In the genomic region with DNA sequence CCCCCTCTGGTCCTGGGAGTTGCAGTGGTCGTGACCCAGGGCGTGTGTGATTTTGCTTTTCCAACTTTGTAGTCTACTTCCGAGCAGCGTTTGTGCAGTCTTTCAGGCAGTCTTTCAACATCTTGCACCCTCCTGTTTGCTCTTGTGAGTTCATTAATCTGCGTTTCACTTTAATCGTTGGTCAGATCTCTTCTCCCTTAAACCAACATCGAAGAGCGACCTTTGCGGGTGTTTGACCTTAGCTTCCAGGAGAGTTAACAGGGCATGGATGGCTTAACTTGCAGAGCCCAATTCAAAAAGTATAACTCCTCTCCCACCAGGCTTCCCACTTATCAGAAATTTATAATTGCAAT, we compare ENCODE assay signal across 8 mouse cellular contexts. TPM values are rescaled to one million over a fixed set of nuclear protein-coding genes. Genes with fewer than 3 reads are reported as not detected.
DNase-seq lines count a peak whose midpoint lies in the region; ATAC-seq and TF ChIP-seq lines count a peak whose summit lies in the region.

No protein-coding gene starts in this region.

- no peak for DNase-seq in gastrocnemius, adult 2 months
- DNase-seq in gastrocnemius, postnatal 4 days (ENCODE audit: low spot score in 2 of 2): no peak
- no peak for DNase-seq in testis, postnatal 10 days (ENCODE audit: low spot score)
- DNase-seq in adrenal gland, postnatal 36 days: no peak
- DNase-seq in retina, embryonic 14.5 days (ENCODE audit: low spot score): no peak
- no peak for DNase-seq in left cerebral cortex, postnatal 25 days (ENCODE audit: low spot score in 2 of 2)

- H3K4me1 ChIP-seq in testis, adult 2 months (ENCODE audit: control insufficient read depth, insufficient read depth, low read length): peaks cover 3% of the 10 kb centered on the region
- peaks cover 11% of the 10 kb centered on the region; the same call in 1 of the 2 replicates for H3K4me1 ChIP-seq in liver, embryonic 12.5 days

- peak overlapping the region; percentile 91 for H3K4me3 ChIP-seq in gastrocnemius, adult 2 months
- peak overlapping the region; percentile 88 for H3K4me3 ChIP-seq in testis, adult 2 months (ENCODE audit: control insufficient read depth, low read depth, low read length)
- peak overlapping the region; percentile 71 for H3K4me3 ChIP-seq in liver, embryonic 12.5 days

- H3K9me3 ChIP-seq in liver, embryonic 12.5 days (replicated peaks): no peaks in the 10 kb centered on the region

- H3K27ac ChIP-seq in gastrocnemius, adult 2 months: peak overlapping the region; percentile 100
- H3K27ac ChIP-seq in testis, adult 2 months (ENCODE audit: control insufficient read depth, insufficient read depth, low read depth, low read length): peak overlapping the region; percentile 37
- peak overlapping the region; percentile 80 for H3K27ac ChIP-seq in liver, embryonic 12.5 days

- H3K27me3 ChIP-seq in testis, adult 2 months (ENCODE audit: control insufficient read depth, insufficient read depth, low read length): no peaks in the 10 kb centered on the region
- no peaks in the 10 kb centered on the region for H3K27me3 ChIP-seq in liver, embryonic 12.5 days (replicated peaks)

- TF ChIP-seq CTCF in gastrocnemius, adult 2 months (IDR thresholded peaks at IDR 0.05): no peak
- no peak for TF ChIP-seq CTCF in testis, adult 2 months (IDR thresholded peaks at IDR 0.05; ENCODE audit: control insufficient read depth, insufficient read depth, insufficient replicate concordance, low read depth, low read length)

- H3K36me3 ChIP-seq in testis, adult 2 months (ENCODE audit: control insufficient read depth, insufficient read depth, low read length): no peaks in the 10 kb centered on the region
- no peaks in the 10 kb centered on the region for H3K36me3 ChIP-seq in liver, embryonic 12.5 days

- WGBS in liver, embryonic 12.5 days (ENCODE audit: insufficient replicate concordance): 0% methylated on average over 9 of the region's 9 CpGs

- H3K9ac ChIP-seq in liver, embryonic 12.5 days: peak overlapping the region; percentile 79

- ATAC-seq in liver, embryonic 12.5 days: peak; percentile 8; the same call in 1 of the 2 replicates

- intact Hi-C loops in gastrocnemius, adult 2 months (cut with DNase I): loop anchor here (1.0 kb wide), 1 partner anchor 38 kb away; no protein-coding TSS in a partner anchor
- intact Hi-C loops in left cerebral cortex, postnatal 25 days (cut with DNase I): loop anchor here (5.0 to 10.0 kb wide), 2 partner anchors 137 to 250 kb away; no protein-coding TSS in a partner anchor

- H3K4me2 ChIP-seq in liver, embryonic 12.5 days: peak overlapping the region; percentile 79

- no peak for TF ChIP-seq POLR2A in testis, adult 2 months (IDR thresholded peaks at IDR 0.05; ENCODE audit: control insufficient read depth, low read depth, low read length)

RNA-seq across cellular contexts. Expression of a gene that starts 0.8 kb away (rescaled TPM):
- 10 to 100 TPM; 53.8 to 77.1 TPM for total RNA-seq in gastrocnemius, adult 2 months (2021)
- total RNA-seq in gastrocnemius, postnatal 4 days (2021): 10 to 100 TPM; 23.4 to 27.9 TPM
- 3.3 and 3.4 TPM in 2 replicates for polyA plus RNA-seq in testis, adult 2 months (2012; rRNA removed)
- 7.5 and 8.3 TPM in 2 replicates for polyA plus RNA-seq in liver, embryonic 12.5 days (2016; fragmentation: Nextera tagmentation; extraction: Ambion mirVana)
- 10 to 100 TPM; 80.0 to 81.3 TPM for total RNA-seq in adrenal gland, postnatal 36 days (2021)
- total RNA-seq in left cerebral cortex, postnatal 25 days (2021): 10 to 100 TPM; 10.5 to 12.2 TPM

Comparison
In these comparisons a context has a peak if more than half of its experiments do, and no peak if none do; other contexts are left out.
1. H3K27ac ChIP-seq: peak in every context shown above with its lines; median percentile 100 in gastrocnemius, adult 2 months; 80 in liver, embryonic 12.5 days; 37 in testis, adult 2 months.